Mouse (Mus musculus) spleen, postnatal 14 days (tissue): ENCODE measurements around the gene Prr5l.
"Not testable (repeated sequence)": the region's sequence is repeated elsewhere in the genome, so short reads cannot be mapped to it uniquely, and the experiment has no call there.

Experiments used
- DNase-seq, 2 experiments: peaks; one replicate each; pipeline ENCODE4 v3.0.0; 2021 to 2022; ENCODE audit warnings: low spot score in 2 of 2

Prr5l gene

DNA sequence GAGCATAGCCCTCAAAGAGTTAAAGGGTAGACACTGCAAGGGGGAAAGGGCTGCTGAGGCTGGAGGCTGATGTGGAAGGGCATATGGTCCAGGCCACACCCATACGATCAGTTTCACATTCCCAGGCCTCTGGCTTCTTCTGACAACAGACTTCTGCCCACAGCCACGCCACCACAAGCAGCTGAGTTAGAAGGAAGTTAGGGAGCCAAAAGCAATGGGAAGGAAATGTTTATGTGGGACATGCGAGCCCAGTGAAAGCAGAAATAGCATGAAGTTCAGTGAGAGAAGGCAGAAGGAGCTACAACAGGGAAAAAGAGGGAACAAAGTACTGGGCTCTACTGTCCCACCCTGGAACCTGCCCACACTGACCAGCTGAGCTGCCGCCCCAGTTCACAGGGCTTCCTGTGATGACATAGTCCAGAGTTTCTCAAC lies 119.9 kb downstream of the Prr5l start:
- DNase-seq = no peak

DNA sequence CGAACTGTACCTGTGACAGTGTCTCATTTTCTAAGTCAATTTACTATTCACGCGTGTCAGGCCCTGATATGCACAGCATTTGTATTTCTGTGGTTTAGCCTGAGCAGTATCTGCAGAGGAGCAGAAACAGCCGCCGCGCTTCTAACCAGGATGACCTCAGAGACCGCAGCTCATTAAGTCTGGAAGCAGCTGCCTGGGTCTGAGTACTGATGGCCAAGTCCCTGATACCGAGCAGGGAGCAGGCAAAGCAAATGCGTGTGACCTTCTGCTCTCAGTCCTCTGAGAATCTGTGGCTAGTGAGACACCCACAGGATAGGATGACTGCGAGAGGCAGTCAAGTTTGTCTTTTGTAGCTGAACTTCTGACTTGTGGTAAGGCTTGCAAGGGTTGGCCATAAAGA lies 120.4 kb downstream of the Prr5l start:
- DNase-seq = no peak

DNA sequence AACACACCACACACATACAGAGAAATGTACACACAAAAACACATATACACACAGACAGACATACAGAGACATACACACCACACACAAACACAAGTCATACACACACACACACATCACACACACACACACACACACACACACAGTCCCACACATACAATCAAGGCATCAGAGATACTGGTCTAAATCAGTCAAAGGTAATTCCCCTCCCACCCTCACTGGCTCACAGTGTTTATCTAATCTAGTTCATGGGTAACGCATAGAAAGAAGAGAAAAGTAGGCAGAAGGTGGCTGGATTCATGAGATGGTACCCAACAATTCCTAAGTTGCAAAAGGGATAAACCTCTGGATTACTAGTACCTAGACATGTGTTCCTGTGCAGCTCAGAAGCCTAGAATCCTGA lies 120.9 kb downstream of the Prr5l start:
- DNase-seq = no peak

- no peak for DNase-seq
Observed at GRCm38 (mm10) chr2:101759523-101760277, 123.1 kb downstream of the Prr5l start.

GRCm38 (mm10) chr2:101757806-101758205 lies 125.0 kb downstream of the Prr5l start:
- DNase-seq = no peak

DNA sequence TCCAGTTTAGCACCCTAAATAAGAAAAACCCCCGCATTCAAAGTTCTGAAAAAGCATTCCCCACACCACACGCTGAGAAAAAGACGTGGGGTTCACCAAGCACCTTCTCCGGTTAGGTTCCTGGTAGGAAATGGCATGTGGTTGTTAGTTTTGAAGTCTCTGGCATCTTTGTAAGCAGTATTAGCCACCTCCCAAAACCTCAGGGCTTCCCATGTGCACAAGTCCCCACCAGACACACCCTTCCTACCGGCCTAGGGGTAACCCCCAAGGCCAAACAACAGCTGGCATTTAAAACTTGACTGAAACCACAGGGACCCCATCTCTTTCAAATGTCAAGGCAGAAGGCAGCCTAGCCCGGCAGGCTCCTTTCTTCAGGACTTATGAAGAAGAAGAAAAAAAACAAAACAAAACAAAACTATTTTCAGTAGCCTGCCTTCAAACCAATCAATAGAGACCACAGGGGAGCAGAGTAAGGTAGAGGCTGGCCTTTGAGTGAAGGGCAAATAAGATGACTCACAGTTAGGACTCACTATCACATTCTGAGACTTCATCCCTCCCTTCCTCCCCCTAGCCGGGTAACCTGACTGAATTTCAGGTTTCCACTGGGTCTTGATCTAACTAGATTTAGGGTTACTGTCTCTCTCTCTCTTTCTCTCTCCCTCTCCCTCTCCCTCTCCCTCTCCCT lies 126.6 kb downstream of the Prr5l start:
- no peak for DNase-seq

GRCm38 (mm10) chr2:101754939-101755555 lies 127.8 kb downstream of the Prr5l start:
- DNase-seq = no peak

DNA sequence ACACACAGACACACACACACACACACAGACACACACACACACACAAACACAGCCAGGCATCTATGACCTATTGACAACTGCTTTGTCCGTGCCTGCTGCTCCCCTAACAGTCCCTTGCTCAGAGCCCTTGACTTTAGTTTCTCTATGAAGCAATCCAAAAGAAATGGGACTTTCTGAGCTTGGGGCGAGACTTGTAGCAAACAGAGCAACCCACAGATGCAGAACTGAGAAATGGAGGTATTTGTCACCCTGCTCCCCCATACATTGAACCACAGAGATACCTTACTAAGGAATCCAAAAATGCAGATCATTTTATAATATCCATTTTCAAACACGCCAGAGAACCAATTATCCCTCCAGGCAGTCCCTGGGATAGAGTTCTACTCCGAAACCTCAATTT lies 128.4 kb downstream of the Prr5l start:
- no peak for DNase-seq

DNA sequence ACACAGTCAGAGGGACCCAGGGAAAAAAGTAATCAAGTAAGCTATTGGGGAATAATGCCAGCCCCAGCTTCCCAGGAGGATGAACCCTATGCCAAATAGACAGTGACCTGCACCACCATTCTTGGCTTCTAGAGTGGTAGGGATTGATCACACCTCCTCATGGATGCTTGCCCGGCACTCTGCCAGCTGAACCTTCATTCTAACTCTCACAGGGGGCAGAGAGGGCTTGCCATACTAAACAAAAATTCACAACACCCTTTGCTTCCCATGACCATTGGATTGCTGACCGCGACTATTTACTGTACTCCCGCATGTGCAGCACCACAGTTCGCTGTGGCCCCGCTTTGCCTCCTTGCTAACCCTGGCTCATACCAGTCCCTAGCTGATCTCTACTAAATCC lies 129.8 kb downstream of the Prr5l start:
- no peak for DNase-seq

DNA sequence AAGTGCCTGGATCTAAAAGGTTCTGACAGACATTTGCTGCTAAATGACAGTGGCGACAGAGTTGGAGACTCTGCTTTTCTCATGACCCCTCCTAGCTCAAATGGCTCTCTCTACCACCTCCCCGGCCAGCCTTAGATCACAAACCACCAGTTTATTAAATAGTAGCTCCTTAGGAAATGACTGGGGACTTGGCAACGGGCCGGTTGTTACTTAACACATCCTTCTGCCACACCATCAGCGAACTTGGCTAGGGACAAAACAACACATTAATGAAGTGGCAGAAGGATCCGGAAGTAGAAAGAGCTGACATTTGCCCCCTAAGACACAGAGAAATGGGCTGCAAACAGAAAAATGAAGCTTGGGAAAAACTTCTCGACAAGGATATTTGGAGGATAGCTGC lies 130.4 kb downstream of the Prr5l start:
- DNase-seq = no peak

DNA sequence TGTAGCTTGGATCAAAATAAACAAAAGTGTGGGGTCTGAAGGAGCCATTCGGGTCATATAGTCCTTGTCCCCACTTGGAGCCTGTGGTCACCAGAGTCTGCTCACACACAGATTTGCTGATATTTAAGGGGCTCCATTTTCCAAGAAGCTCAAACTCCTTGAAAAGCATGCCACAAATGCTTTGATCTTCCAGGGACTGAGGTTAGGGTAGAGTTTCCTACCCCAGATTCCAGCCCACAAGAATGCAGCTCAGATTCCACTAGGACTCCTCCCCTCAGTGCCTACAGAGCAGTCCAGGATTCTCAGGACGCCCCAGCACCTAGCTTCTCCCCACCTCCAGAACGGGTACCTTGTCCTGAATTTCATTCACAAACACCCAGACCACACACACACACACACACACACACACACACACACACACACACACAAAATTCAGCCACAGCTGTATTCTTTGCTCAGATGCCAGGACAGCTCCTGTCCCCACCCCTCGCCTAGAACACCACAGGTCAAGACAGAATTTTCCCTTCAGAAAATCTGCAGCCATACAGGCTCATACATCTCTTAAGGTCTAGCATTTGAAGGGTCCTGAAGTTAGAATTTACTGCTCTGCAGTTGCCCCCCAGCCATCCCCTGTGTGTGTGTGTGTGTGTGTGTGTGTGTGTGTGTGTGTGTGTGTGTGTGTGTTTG lies 131.4 kb downstream of the Prr5l start:
- DNase-seq = no peak

- DNase-seq = no peak
Observed at GRCm38 (mm10) chr2:101746537-101746936, 136.3 kb downstream of the Prr5l start.

DNA sequence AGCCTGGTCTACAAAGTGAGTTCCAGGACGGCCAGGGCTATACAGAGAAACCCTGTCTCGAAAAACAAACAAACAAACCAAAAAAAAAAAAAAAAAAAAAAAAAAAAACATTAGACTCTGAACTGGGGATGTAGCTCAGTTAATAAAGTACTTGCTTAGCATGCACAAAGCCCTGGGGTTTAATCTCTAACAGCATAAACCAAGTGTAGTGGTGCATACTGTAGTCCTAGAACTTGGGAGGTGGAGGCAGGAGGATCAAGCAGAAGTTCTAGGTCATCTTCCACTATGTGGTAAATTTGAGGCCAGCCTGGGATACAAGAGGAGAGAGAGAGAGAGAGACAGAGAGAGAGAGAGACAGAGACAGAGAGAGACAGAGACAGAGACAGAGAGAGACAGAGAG lies 137.2 kb downstream of the Prr5l start:
- DNase-seq = not testable (repeated sequence)

DNA sequence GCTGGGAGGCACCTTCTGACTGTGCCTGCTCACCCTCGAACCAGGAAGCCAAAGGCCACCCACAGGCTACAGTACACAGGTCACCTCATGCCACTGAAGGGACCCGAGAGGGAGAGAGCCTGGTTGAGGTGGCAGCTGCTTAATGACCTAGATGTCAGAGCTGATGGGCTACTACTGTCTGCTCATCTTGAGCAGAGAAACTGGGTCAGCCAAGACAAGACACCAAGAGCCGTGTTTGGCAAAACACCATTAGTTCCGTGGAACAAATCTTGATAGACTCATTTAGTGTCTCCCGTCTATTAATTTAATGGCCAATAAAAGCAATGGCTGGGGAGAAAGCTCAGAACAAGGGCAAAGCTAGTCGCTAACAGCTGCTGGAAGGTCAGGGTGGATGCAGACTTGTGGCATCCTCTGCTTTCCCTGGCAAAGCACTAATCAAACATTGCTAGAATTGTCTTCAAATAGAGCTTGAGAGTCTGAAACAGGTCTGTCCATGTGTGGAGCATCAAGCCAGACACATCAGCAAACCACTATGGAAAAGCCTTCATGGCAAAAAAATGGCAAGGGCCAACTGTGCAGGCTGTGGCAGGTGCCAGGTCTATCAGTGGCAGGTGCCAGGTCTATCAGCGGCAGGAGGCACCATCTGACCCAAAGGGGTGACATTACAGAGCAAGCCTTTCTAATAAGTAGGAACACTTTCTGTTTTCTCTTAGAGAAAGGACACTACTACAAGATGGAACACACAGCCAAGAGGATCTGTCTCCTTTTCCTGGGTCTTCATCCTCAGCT lies 140.6 kb downstream of the Prr5l start:
- no peak for DNase-seq

- no peak for DNase-seq
Observed at GRCm38 (mm10) chr2:101741653-101742052, 141.2 kb downstream of the Prr5l start.

DNA sequence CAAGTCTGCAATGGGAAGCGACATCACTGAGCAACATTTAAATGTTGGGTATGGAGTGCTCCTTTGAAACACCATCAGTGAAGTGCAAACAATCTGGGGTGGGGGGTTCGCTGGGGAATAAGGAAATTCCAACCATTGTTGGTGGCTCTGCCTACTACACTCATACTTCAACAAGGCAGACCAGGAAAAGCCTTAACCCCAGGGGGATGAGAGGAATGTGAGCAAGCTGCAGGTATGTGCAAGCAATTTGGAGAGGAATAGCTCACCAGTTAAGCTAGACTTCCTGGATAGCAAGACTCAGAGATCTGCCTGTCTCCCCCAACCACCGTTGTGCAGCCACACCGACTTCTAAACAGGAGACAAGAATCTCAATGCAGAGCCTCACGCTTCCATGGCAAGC lies 142.9 kb downstream of the Prr5l start:
- DNase-seq = no peak

DNA sequence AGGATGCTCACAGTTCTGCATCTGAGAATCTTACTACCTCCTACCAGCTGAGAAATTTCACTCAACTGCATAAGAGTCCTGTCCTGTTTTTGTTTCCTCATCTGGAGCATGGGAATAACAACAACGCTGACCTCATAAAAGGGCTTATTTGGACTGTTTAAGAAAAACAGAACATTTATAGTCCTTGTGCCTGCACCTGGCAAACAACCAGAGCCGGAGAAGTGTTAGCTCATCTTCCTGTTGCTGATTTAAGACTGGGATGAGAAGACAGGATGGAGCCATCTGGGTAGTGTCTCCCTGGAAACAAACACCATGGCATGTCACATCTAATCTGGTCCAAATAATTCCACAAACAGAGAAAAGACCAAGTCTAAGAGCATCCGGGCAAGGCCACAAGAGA lies 149.3 kb downstream of the Prr5l start:
- DNase-seq = no peak

DNA sequence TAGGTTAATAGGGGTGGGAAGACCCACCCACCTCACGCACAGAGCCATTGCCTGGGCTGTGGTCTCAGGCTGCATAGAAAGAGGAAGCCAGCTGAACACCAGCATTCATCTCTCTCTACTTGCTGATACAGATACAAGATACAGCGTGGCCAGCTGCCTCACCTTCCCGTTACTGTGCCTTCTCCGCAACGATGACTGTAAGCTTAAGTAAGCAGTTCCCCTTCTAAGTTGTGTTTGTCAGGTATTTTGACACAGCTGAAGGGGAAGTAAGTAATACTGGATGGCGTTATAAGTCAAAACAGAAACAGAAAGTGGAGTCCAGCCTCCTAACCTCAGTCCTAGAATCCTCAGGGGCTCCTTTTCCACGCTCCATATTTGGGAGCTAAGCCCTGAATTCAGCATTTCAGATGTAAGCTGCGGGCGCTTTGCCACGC lies 150.0 kb downstream of the Prr5l start:
- DNase-seq = peak; percentile 17 to 32

DNA sequence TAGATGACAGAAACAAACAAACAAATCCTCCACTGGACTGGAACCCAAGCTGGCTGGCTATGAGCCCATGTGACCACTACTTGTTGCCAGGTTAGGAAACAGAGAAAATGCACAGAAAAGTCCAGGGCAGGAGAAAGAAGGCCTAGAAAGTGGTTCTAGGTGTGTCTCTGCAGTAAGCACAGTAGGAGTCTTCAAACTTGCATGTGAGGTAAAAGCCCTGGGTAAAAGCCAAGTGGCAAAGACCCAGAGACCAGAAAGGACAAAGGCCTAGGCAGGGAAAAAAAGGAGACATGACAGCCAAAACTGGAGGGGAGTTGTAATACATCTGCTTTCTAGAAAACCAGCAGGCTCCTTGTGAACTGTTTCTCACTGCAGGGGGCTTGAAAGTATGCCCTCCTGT lies 151.9 kb downstream of the Prr5l start:
- DNase-seq = no peak

- no peak for DNase-seq
Observed at GRCm38 (mm10) chr2:101729472-101729871, 153.4 kb downstream of the Prr5l start.

GRCm38 (mm10) chr2:101727787-101728186 lies 155.0 kb downstream of the Prr5l start:
- DNase-seq = no peak
